Mouse (Mus musculus) spleen, adult 2 months (tissue): Measurements from ENCODE around the gene Clvs2. TPM values are rescaled to one million over a fixed set of nuclear protein-coding genes. Genes with fewer than 3 reads are reported as not detected.

Source experiments
- DNase-seq, 2 experiments: peaks; one replicate each; pipeline versions ENCODE4 v3.0.0 to v3.0.0-alpha.2; 2012 to 2021; ENCODE audit warnings: low spot score in 2 of 2, low read depth in 1 of 2
- H3K27ac ChIP-seq: fragments of 200-500 bp; 2 replicates; pipeline ENCODE4 v1.5.1; 2012; ENCODE audit warnings: low read length, inconsistent platforms; ENCODE audit not compliant: insufficient read depth
- H3K27me3 ChIP-seq: fragments of 200-500 bp; 2 replicates; pipeline ENCODE4 v1.6.1; 2012; ENCODE audit warnings: mild to moderate bottlenecking, moderate library complexity, low read length, inconsistent platforms; ENCODE audit not compliant: control insufficient read depth, insufficient read depth
- H3K36me3 ChIP-seq: fragments of 200-500 bp; 2 replicates; pipeline ENCODE4 v1.6.1; 2012; ENCODE audit warnings: mild to moderate bottlenecking, low read length, inconsistent platforms; ENCODE audit not compliant: control insufficient read depth, insufficient read depth
- H3K4me1 ChIP-seq: fragments of 200-500 bp; 2 replicates; pipeline ENCODE4 v1.6.1; 2011; ENCODE audit warnings: inconsistent platforms; ENCODE audit not compliant: control insufficient read depth, insufficient read depth, insufficient read length
- H3K4me3 ChIP-seq: fragments of 200-500 bp; 2 replicates; pipeline ENCODE4 v1.5.1; 2011; ENCODE audit warnings: mild to moderate bottlenecking, inconsistent platforms; ENCODE audit not compliant: insufficient read depth, insufficient read length; ENCODE audit errors: extremely low read depth
- CTCF ChIP-seq: fragments of 200-500 bp; IDR thresholded peaks from 2 replicates; pipeline ENCODE4 v1.5.1; 2011; ENCODE audit warnings: mild to moderate bottlenecking, inconsistent platforms; ENCODE audit not compliant: insufficient read depth, insufficient read length, insufficient replicate concordance; ENCODE audit errors: extremely low read depth
- POLR2A ChIP-seq: fragments of 200-500 bp; IDR thresholded peaks from 2 replicates; pipeline ENCODE4 v1.6.1; 2011; ENCODE audit warnings: low read depth, low read length, inconsistent platforms
- WGBS: fragments of 180-500 bp; shearing (Covaris S2); methylation state at CpG from one replicate; pipeline ENCODE4 v1.1.7; 2018; 5-methylcytosine and 5-hydroxymethylcytosine counted together
- polyA plus RNA-seq: library from polyadenylated mRNA; depleted of rRNA; stranded (reverse); fragments of >200 nt; gene quantifications from 2 replicates; pipeline ENCODE4 v1.2.3, GENCODE M21; 2012; rRNA removed

The Clvs2 gene
- not detected in 2 replicates for polyA plus RNA-seq

GRCm38 (mm10) chr10:33624131-33624879 is at the start of gene Clvs2:
TSS of gene Clvs2 (minus strand) at chr10:33624769.
- no peak for TF ChIP-seq CTCF
- TF ChIP-seq POLR2A = no peak
- H3K36me3 ChIP-seq = no peaks in the 10 kb centered on the region
- H3K4me3 ChIP-seq = no peak within 1 kb of the TSS
- 17% methylated on average over 37 of the region's 37 CpGs for WGBS
- no peak for DNase-seq
- H3K4me1 ChIP-seq = no peaks in the 10 kb centered on the region
- H3K27ac ChIP-seq = no peak within 1 kb of the TSS
- no peaks in the 10 kb centered on the region for H3K27me3 ChIP-seq

GRCm38 (mm10) chr10:33653142-33653541 is 28.6 kb upstream of the Clvs2 start:
- H3K36me3 ChIP-seq = no peaks in the 10 kb centered on the region
- no peaks in the 10 kb centered on the region for H3K27me3 ChIP-seq
- H3K4me3 ChIP-seq = no peak overlapping the region
- H3K27ac ChIP-seq = no peak overlapping the region
- no peaks in the 10 kb centered on the region for H3K4me1 ChIP-seq
- TF ChIP-seq CTCF = no peak
- no peak for DNase-seq

DNA sequence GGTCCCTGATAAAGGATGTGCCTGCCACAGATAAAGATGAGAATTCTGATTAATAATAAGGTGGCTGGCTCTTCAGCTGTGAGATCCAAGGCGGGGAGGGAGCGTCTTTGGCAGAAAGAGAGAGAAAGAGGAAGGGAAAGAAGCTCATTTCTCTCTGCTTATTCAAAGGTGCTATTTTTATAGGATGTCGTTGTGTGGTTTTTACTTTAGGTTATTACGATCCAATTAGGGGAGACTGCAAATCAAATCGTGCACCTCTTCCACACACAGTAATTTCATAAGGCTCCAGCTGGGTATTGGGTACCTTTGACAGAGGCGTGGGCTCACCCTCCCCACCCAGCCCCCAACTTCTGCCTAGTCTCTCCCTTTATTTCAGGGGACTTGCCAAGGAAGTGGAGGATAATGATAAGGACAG is 985 bp downstream of the Clvs2 start:
- Histone ChIP-seq H3K27ac (no peak overlapping the region), H3K4me1 (no peaks in the 10 kb centered on the region), H3K36me3 (no peaks in the 10 kb centered on the region), H3K4me3 (no peak overlapping the region), H3K27me3 (no peaks in the 10 kb centered on the region)
- DNase-seq = no peak
- 26% methylated on average over 6 of the region's 6 CpGs for WGBS
- TF ChIP-seq CTCF = no peak
- TF ChIP-seq POLR2A = no peak

- Histone ChIP-seq H3K4me3 (no peak overlapping the region), H3K4me1 (no peaks in the 10 kb centered on the region), H3K27me3 (no peaks in the 10 kb centered on the region), H3K27ac (no peak overlapping the region), H3K36me3 (no peaks in the 10 kb centered on the region)
- DNase-seq = no peak
- TF ChIP-seq CTCF (no peak), POLR2A (no peak)
- WGBS = 88% methylated on average over 8 of the region's 8 CpGs
These were observed 1.9 kb downstream of the Clvs2 start for GRCm38 (mm10) chr10:33622700-33623099.

DNA sequence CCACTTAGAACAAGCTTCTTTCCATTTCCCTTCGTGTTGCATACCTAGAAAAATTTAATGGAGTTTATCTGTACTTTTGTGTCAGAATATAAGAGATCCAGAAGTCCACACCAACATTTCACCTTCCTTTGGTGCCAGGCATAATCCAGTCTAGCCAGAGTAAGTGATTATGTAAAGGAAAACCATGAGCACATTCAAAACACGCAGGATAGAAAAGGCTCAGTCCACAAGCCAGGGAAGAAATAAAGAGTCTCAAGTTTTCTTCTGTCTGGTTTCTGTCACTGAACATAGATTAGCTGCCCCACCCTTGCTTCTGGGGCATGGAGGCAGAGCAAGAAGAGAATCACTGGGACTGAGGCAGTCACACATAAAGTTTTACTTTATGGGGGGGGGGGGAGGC is 8.4 kb downstream of the Clvs2 start:
- WGBS = 73% methylated on average over 2 of the region's 2 CpGs
- Histone ChIP-seq H3K27ac (no peak overlapping the region), H3K4me3 (no peak overlapping the region), H3K4me1 (no peaks in the 10 kb centered on the region), H3K36me3 (no peaks in the 10 kb centered on the region), H3K27me3 (no peaks in the 10 kb centered on the region)
- no peak for DNase-seq
- TF ChIP-seq CTCF (no peak), POLR2A (no peak)

- TF ChIP-seq CTCF (no peak), POLR2A (no peak)
- no peak overlapping the region for H3K4me3 ChIP-seq
- 83% methylated on average over 1 of the region's 1 CpGs for WGBS
These were observed 11.4 kb downstream of the Clvs2 start for GRCm38 (mm10) chr10:33613197-33613596.

DNA sequence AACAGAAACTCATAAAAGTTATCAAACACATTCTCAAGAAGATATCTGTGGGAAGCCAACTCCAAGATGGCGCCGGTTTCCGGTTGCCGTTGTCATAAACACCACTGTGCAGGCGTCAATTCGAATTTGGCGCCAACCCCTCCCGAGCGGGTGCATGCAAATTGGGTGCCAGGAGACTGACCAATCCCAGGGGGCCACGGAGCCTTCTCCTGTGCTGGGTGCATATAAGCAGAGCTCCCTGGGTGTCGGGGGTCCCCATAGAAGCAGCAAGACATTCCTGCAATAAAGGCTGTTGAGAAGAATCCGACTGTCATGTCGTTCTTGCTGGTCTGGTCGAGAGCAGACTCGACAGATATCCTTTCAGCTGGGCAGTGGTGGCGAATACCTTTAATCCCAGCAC is 31.8 kb downstream of the Clvs2 start:
- WGBS = 89% methylated on average over 16 of the region's 16 CpGs
- TF ChIP-seq CTCF (no peak), POLR2A (no peak)
- no peaks in the 10 kb centered on the region for H3K4me1 ChIP-seq
- H3K27me3 ChIP-seq = no peaks in the 10 kb centered on the region
- DNase-seq = peak in 1 of 2 experiments; percentile 3
- H3K36me3 ChIP-seq = no peaks in the 10 kb centered on the region
- no peak overlapping the region for H3K4me3 ChIP-seq
- H3K27ac ChIP-seq = no peak overlapping the region

More at GRCm38 (mm10) chr10:33613197-33613596, 11.4 kb downstream of the Clvs2 start:
- no peak for DNase-seq
- Histone ChIP-seq H3K36me3 (no peaks in the 10 kb centered on the region), H3K4me1 (no peaks in the 10 kb centered on the region), H3K27me3 (no peaks in the 10 kb centered on the region), H3K27ac (no peak overlapping the region)
